Mouse (Mus musculus) thymus, postnatal 4 days (tissue): ENCODE results near the gene Prdm10.

Experiments used
- DNase-seq: peaks from one replicate; pipeline ENCODE4 v3.0.0; 2021

The Prdm10 gene

DNA sequence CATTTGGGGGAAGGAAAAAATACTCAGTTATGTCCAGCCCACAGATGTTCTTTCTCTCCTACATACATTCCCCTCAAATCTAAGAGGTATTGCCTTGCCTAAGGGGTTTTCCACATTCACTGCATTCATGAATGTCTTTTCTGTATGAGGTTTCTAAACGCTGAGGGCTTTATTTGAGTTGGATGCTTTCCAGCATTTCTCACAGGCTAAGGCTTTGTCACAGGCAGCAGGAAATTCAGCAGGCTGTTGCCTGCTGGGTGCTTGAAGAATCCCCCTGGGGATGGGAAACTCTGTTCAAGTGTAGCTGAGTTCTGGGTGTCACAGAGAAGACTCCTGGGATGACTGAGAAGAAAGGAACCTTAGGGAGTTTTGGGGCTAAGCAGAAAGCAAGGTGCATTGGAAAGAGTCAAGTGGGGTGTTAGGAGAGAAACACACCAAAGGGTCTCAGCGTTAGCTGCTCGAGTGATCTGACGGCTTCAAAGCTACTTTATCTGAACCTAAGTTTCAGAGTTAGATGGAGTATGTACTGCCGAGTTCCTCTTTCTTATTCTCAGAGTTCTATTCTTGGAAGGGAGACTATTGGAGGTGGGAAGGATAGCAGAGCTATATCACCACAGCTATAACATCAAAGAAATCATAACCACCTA lies 14.2 kb upstream of the Prdm10 start:
- no peak for DNase-seq

DNA sequence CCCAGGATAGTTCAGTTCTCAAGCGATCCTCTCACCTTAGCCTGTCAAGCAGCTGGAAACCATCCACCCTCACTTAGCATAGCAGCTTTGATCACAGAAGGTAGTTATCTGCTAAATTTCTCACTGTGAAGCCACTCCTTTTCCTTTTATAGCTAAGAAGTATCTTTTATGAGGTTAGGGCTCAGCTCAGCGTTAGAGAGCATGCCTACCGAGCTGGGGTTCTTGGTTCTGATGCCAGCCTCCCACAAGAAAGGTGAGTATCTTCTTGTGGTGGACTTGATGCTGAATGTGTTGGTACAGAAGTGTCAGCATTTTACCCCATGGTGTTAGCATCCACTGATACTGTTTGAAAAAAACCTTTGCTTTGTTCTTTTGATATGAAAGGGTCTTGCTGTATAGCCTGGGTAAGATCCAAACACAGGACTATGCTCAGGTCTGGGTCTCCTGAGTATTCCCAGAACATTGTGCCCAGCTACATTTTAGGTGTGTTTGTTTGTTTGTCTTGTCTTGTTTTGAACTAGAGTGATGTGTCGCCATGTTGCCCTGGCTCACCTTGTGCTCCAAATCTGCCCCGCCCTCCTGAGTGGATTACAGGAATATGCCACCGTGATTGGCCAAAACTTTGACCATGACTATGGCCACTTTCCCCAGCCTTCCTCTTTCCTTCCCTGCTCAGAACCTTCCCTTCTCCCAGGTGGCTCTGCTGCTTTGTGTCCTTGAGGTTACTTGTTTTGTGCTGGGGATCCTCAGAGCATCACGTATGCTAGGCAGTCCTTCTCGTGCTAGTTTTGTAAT lies 8.9 kb upstream of the Prdm10 start:
- DNase-seq = no peak

DNA sequence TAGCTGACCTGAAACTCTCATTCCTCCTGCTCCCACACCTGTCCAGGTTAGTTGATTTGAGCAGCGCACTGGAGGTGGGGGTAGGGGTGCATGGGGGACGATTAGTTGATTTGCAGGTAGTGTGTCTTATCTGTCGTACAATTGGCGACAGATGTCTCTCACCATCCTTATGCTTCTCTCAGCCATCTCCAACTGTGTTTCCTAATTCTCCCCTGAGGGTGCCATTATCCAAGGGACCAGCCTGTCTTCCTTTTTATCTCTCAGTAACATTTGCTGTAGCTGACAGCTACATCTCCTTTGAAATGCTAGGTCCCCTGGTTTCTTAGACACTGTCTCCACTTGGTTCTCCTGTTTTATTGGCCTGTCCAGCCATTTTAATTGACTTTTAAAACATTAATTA lies 8.2 kb upstream of the Prdm10 start:
- DNase-seq = no peak

DNA sequence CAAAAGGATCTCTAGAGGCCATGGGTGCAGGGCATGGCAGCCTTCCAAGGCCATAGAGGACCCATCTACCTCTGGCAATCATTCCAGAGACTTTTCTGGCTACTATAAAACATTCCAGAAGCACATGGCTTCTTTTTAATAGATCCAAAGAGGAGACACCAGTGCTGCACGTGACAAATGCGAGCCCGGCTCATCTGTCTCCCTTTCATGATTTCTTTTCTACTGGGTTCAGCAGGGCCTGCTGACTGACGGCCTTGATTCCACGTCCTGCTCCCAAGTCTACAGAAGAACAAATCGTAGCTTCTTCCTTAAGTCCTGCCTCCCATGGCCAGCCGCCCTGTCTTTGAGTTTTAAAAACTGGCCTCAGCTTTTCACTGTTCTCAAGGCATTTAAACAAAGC lies 1.7 kb upstream of the Prdm10 start:
- DNase-seq = no peak

DNA sequence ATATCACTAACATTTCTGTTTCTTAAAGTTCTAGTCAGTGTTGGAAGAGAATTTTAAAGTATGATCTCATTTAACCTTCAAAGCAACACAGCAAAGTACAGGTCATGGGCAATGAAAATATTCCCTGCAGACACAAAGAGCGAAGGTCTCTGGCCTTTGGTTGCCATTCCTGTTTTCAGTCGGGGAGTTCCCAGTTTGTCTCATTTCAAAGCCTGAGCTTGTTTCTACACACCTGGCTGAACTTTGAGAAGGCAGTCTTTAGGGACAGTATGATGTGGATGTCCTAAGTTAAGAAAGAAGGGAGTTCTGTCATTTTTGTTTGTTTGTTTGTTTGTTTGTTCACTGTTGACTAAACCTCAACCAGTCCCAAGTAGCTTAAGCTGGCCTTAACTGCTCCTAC lies 1.0 kb upstream of the Prdm10 start:
- no peak for DNase-seq

DNA sequence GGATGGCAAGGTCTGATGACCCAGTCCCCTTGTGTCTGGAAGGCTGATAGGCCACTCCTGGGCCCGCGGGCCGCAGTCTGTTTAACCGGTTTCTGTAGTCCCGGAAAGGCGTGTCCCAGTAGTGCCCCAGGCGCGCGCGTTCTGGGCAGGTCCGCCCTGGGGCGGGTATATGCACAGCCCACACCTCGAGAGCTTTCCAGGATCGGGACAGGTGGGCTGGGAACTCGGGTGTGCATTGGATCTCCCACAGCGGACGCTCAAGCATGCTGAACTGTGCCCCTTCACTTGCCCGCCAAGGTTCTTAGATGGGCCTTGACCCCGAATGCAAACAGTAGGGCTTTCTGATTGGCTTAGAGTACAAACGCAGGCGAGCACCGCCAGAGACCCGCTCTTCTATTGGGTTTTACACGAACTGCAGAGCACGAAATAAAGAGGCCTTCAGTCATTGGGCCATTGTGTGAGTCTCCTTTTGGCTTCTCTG lies 413 bp upstream of the Prdm10 start:
- peak; percentile 80 for DNase-seq

DNA sequence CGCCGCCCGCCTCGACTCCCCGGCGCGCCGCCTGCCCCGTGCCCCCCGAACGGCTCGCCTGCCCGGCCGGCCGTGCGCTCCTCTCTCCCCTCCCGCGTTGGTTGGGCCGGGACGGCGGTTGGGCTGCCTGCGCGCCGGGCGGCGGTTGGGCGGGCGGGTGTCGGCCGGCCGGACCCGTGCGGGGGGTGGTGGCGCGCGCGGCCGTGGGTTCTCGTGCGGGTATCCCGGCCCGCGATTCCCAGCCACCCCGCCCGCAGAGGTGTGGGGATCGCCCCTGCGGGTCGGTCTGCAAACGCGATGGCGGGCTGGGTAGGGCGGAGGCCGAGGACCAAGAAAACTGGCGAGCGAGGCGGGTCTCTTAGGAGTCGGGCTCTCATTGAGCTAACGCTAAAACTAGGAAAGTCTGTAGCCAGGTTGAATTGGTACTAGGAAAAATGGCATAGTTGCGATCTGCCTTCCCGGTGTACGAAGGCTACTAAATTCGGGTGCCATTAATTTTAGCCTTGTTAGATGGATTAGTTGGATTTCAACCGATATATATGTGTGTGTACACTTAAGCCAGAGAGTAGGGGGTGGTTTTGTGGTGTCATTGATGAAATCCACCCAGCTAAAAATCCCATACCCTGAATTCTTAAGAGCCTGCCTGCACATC lies 799 bp downstream of the Prdm10 start:
- no peak for DNase-seq

DNA sequence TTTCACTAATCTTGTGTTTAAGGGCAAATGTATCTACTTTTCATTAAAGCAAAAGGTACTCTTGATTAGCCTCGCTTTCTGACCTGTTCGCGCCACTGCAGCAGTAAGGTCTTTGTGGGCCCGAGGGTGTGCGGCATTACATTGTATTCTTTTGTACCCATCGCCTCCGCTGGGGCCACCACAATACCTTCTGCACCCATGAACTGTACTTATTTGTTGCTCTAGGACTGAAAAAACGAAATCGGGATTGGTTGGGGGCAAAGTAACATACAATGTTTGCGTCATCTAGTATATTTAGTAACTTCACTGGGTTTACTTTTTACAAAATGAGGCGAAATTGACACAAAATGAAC lies 1.3 kb downstream of the Prdm10 start:
- DNase-seq = peak; percentile 60

DNA sequence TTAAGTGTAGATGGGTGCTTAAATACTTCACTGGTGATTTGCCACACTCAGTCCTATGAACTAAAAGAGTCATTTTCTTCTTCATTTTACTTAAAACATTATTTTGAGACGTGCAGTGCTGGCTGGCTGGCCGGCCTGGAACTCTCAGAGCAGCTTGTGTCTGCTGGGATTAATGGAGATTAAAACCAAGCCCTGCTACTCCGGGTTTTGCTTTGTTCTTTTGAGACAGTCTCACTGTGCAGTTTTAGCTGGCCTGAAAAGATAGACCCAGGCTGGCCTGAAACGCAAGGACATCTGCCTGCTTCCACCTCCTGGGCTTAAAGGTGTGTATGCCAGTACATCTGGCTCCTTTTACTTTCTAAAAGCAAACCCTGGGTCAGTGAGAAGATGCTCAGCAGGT lies 2.2 kb downstream of the Prdm10 start:
- DNase-seq = no peak

DNA sequence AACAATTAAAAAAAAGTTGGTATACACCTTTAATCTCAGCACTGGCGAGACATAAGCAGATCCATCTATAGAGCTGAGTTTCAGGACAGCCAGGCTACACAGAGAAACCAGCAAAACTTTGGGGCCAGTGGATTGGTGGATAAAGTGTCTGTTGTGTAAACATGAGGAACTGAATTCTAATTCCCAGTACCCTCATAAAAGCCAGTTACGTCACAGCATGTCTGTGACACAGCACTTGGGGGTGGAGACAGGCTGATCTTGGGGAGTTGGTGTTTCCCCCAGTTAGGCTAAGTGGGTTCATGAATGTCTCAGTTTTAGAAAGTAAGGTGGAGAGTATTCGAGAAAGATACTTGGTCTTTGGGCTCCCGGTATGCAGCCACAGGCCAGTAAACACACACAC lies 2.7 kb downstream of the Prdm10 start:
- no peak for DNase-seq

DNA sequence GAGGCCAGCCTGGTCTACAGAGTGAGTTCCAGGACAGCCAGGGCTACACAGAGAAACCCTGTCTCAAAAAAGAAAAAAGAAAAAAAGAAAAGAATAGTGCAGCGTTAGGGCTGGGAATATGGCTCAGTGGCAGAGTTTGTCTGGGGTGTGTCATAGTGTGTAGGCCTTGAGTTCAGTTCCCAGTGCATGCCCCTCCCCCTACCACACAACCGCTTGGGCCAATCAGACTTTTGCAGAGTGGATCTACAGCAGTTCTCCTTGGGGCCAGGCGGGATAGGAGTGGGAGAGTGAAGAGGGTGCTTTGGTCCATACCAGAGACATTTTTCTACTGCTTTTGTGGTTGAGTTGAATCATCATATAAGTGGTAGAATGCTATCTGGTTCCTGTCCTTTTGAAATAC lies 3.6 kb downstream of the Prdm10 start:
- DNase-seq = no peak

DNA sequence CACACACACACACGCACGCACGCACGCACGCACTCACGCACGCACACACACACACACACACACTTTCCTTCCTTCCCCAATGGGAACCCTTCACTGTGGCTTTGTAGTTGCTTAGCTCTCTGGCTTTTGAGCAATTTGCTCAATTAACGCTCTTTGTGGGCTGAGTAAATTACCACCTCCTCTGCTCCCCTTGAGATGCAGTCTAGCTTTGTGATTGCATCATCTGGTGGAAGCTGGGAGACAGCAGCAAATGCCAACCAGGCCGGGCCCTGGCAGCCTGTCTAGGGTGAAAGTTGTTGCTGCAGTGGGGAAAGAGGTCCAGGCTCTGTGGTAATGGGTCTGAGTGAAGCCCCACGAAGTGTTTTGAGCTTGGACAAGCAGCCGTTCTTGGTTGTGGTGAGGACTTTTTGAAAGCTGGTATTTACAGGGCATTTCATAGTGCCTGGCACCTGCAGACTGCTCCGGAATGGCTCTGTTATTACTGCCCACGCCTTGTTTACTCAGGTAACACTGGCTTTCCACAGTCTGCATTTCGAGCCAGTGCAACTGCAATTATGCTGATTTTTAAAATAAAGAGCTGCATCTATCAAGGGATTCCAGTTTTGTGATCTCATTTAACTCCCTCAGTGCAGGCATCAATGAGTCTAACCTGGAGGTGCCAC lies 10.0 kb downstream of the Prdm10 start:
- DNase-seq = no peak

DNA sequence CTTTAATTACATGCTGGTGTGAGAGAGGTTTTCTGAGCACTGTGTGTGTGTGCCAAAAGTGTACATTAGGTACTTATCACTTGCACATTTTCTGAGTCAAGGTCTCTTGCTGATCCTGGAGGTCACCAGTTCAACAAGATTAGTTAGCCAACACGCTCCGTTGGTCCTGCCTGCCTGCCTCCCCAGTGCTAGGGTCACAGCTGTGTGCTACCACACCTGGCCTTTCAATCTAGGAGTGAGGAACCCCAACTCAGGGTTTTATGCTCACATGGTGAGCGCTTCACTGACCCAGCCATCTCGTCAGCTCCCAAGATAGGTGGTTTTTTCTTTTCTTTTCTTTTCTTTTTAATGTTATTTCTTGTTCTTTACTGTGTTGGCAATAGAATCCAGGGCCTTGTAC lies 11.6 kb downstream of the Prdm10 start:
- DNase-seq = no peak

DNA sequence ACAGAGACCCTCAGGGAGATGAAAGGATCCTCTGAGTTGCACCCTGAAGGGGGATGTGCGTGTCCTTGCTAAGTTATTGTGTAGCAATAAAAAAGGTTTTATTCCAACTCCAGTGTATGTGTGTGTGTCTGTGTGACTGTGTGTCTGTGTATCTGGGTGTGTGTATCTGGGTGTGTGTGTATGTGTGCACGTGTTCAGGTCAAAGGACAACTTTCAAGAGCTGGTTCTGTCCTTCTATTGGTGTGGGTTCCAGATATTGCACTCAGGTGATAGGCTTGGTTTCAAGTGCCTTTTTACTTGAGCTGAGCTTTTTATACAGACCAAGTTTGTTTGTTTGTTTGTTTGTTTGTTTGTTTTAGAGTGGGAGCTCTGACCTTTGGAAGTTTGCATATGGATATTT lies 12.9 kb downstream of the Prdm10 start:
- DNase-seq = no peak

DNA sequence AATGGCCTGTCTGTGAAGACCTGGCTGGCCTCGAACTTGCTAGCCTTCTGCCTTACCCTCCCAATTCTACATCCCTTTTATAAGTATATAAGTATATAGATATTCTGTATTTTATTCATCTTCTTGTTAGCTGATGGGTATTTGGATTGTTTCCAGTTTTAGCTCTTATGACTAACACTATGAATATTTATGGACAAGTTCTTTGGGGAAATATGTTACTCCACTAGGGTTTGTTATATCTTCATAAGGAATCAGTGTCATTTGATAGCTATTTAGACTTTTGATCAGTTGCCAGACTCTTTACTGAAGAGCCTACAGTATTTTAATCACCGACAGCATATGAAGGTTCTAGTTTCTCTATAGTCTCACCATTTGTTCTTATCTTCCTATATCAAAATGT lies 15.0 kb downstream of the Prdm10 start:
- no peak for DNase-seq

DNA sequence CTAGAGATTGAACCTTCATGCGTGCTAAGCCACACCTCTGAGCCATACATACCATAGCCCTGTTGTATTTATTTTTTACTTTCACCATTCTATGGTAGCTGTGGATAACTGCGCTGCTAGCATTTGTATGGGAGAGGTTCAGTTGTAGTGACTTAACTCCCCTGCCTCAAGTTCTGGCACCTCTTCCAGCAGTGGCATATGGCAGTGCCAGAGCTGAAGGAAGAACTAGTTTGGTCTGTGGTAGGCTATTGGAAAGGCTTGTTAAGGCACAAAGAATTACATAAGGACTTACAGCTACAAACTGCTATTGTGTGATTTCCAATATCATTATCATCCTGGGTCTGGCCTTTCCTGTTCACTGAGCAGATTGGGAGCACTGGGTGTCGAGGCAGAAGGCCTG lies 16.0 kb downstream of the Prdm10 start:
- no peak for DNase-seq

DNA sequence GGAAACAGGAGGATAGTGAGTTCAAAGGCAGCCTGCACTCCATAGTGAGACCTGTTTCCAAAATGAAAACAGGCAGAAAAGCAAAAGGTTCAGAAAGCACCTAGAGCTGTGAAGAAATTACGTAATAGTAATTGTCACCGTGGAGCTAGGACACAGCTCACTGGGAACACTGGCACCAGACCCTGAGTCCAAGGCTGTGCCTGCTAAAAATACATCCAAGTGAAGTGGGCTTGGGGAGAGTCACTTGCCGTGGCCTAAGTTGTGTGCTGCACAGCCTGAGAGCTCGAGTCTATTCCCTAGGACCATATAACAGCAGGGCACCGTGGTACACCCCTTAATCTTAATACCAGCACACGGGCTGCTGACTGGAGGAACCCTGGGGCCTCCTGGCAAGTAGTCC lies 18.4 kb downstream of the Prdm10 start:
- no peak for DNase-seq

DNA sequence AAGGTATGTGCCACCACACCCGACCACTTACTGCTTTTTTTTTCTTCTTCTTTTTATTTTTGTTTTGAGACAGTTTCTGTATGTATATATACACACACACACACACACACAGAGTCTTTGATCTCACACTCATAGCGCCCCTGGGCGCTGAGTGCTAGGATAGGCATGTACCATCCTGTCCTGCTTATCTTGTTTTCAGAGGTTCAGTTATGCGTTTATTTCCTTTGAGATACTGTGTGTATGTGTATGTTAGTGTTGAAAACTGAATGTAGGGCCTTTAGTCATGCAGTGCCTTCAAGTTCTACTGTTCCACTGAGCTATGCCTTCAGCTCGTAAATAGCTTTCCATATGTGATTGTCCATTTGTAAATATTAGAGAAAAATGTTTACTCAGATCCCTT lies 20.2 kb downstream of the Prdm10 start:
- no peak for DNase-seq

DNA sequence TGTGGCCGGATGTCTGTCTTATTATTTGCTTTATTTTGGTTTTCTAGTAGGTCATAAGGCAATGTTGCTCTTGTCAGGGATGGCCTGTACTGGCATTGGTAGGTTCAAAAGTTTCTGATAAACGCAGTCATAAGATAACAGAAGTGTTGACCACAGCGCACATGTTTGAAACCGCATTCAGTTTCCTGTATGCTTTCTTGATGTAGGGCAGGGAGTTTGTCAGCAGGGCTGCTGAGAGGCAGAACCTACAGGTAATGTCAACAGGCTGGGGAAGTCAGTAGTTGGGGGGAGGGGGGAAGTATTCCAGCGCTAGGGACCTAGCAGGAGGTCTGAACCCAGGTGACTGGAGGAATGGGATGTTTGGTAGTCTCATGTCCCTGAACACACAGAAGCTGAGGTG lies 20.8 kb downstream of the Prdm10 start:
- DNase-seq = peak; percentile 55

DNA sequence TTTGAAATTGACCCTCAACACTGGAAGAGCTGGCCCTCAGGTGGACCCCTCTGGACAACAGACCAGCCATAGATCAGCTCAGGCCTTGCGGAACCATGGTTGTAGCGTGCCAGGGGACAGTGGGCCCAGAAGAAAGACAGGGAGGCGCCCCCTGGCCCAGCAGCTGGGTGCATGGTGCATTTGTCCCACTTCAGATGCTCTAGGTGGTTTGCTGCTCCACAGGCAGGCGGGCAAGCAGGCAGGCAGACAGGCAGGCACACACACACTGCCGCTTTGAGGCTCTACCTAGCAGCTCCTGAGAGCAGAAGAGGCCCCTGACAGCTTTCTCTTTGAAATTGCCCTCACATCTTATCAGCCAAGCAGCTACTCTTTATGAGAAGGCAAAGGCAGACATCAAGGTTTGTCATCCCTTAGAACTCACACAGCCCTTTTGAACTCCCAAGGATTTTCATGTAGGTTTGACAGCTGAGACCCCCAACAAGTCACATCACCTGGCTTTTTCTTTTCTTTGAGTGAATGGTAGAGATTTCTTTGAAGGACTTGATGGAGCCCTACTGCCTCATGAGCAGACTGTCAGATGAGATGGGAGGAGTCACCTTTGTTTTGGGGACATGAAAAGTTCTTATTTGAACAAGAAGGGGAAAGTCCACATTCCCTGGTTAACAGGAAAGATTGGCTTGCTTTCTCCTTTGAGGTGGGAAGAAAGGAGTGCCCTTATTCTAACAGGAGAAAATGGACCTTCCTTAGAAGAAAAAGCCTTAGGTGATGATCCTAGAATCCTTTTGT lies 21.4 kb downstream of the Prdm10 start:
- peak; percentile 75 for DNase-seq

DNA sequence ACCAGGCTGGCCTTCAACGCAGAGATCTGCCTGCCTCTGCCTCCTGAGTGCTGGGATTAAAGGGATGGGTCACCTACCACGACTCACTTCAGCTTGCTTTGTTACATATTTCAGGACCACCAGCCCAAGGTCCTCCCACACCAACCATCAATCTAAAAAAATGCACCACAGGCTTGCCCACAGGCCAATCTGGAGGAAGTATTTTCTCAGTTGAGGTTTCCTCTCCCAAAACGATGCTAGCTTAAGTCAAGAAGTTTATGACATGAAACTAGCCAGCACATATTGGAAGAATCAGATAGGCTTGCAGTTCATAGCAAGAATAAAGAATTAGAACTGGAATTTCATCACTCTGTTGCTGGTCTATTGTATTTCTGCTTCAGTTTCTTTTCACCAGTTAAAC lies 24.0 kb downstream of the Prdm10 start:
- DNase-seq = no peak

DNA sequence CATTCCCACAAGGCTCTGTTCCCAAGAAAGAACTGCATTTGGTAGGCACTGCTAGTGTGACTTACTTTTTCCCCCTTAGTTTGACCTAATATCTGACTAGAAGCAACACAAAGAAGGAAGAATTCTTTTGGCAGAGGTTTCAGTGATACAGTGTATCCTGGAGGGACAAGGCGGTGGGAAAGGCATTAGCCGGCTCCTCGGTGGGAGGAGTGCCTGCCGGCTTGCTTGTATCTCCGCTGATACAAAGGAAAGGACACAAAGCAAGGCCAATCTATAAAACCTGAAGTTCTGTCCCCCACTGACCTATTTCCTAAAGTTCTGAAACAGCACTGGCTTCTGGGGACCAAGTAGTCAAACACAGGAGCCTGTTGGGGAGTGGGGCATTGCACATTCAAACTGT lies 24.8 kb downstream of the Prdm10 start:
- no peak for DNase-seq

DNA sequence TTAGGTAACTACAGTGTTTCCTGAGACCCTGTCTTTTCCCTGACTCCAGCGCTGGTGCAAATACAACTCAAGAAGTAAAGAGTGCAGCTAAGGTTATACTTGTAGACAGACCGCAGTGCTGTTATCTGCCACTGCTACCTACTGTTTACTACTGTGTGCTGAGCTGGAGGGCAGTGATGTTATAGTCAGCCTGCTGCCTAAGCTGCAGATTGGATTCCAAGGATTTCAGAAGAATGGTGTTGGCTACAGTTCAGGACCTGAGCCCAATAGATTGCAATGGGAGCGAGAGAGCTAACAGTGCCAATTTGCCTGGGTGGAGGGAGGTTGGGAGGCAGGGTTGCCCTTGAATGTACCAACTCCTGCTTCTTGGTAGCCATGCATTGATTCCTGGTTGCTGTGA lies 25.5 kb downstream of the Prdm10 start:
- DNase-seq = no peak
